Mouse (Mus musculus): Measurements from ENCODE around the gene Tex14. TPM values are rescaled to one million over a fixed set of nuclear protein-coding genes. Genes with fewer than 3 reads are reported as not detected.

The Tex14 gene
- polyA plus RNA-seq, 1 experiment: 0.08 TPM

- peaks cover 22% of the 10 kb centered on the region; the same call in 1 of the 2 replicates for H3K4me1 ChIP-seq (ENCODE audit: control insufficient read depth, insufficient read depth, low read length)
- H3K27ac ChIP-seq (ENCODE audit: insufficient read depth, low read depth, low read length): no peak overlapping the region
- peaks cover 3% of the 10 kb centered on the region for H3K36me3 ChIP-seq (ENCODE audit: control insufficient read depth, insufficient read depth, low read length)
- H3K4me3 ChIP-seq (ENCODE audit: insufficient read depth, low read depth, low read length): no peak overlapping the region
- no peaks in the 10 kb centered on the region for H3K27me3 ChIP-seq (replicated peaks; ENCODE audit: control insufficient read depth, insufficient read depth, low read length)
- no peak for TF ChIP-seq POLR2A (IDR thresholded peaks at IDR 0.05; ENCODE audit: low read depth, low read length)
- TF ChIP-seq CTCF (conservative IDR thresholded peaks at IDR 0.05; ENCODE audit: insufficient read depth, insufficient read length, low read depth, low read length): no peak
- 54% methylated on average over 2 of the region's 2 CpGs for WGBS
- no peak for DNase-seq
Observed at GRCm38 (mm10) chr11:87596492-87596891, 191.6 kb downstream of the Tex14 start.

- DNase-seq: no peak
Observed at GRCm38 (mm10) chr11:87597061-87597460, 192.2 kb downstream of the Tex14 start.

GRCm38 (mm10) chr11:87599395-87600089, 194.7 kb downstream of the Tex14 start:
- H3K4me1 ChIP-seq (ENCODE audit: control insufficient read depth, insufficient read depth, low read length): peaks cover 7% of the 10 kb centered on the region; the same call in 1 of the 2 replicates
- H3K36me3 ChIP-seq (ENCODE audit: control insufficient read depth, insufficient read depth, low read length): peaks cover 3% of the 10 kb centered on the region
- H3K27me3 ChIP-seq (replicated peaks; ENCODE audit: control insufficient read depth, insufficient read depth, low read length): no peaks in the 10 kb centered on the region
- 81% methylated on average over 13 of the region's 13 CpGs for WGBS
- H3K4me3 ChIP-seq (ENCODE audit: insufficient read depth, low read depth, low read length): no peak overlapping the region
- H3K27ac ChIP-seq (ENCODE audit: insufficient read depth, low read depth, low read length): no peak overlapping the region
- DNase-seq: peak; percentile 56
- TF ChIP-seq CTCF (conservative IDR thresholded peaks at IDR 0.05; ENCODE audit: insufficient read depth, insufficient read length, low read depth, low read length): no peak
- no peak for TF ChIP-seq POLR2A (IDR thresholded peaks at IDR 0.05; ENCODE audit: low read depth, low read length)

More at GRCm38 (mm10) chr11:87597061-87597460, 192.2 kb downstream of the Tex14 start:
- TF ChIP-seq CTCF (conservative IDR thresholded peaks at IDR 0.05; ENCODE audit: insufficient read depth, insufficient read length, low read depth, low read length) (no peak), POLR2A (IDR thresholded peaks at IDR 0.05; ENCODE audit: low read depth, low read length) (no peak)
- Histone ChIP-seq H3K27ac (ENCODE audit: insufficient read depth, low read depth, low read length) (no peak overlapping the region), H3K27me3 (replicated peaks; ENCODE audit: control insufficient read depth, insufficient read depth, low read length) (no peaks in the 10 kb centered on the region), H3K4me1 (ENCODE audit: control insufficient read depth, insufficient read depth, low read length) (peaks cover 22% of the 10 kb centered on the region; the same call in 1 of the 2 replicates), H3K36me3 (ENCODE audit: control insufficient read depth, insufficient read depth, low read length) (peaks cover 3% of the 10 kb centered on the region), H3K4me3 (ENCODE audit: insufficient read depth, low read depth, low read length) (no peak overlapping the region)

GRCm38 (mm10) chr11:87600322-87600853, 195.5 kb downstream of the Tex14 start:
- no peak for TF ChIP-seq POLR2A (IDR thresholded peaks at IDR 0.05; ENCODE audit: low read depth, low read length)
- TF ChIP-seq CTCF (conservative IDR thresholded peaks at IDR 0.05; ENCODE audit: insufficient read depth, insufficient read length, low read depth, low read length): no peak
- Histone ChIP-seq H3K4me3 (ENCODE audit: insufficient read depth, low read depth, low read length) (no peak overlapping the region), H3K36me3 (ENCODE audit: control insufficient read depth, insufficient read depth, low read length) (peaks cover 3% of the 10 kb centered on the region), H3K4me1 (ENCODE audit: control insufficient read depth, insufficient read depth, low read length) (peaks cover 5% of the 10 kb centered on the region; the same call in 1 of the 2 replicates), H3K27me3 (replicated peaks; ENCODE audit: control insufficient read depth, insufficient read depth, low read length) (no peaks in the 10 kb centered on the region), H3K27ac (ENCODE audit: insufficient read depth, low read depth, low read length) (no peak overlapping the region)
- no peak for DNase-seq
- 92% methylated on average over 10 of the region's 10 CpGs for WGBS

GRCm38 (mm10) chr11:87602234-87602633, 197.4 kb downstream of the Tex14 start:
- DNase-seq: no peak
- Histone ChIP-seq H3K36me3 (ENCODE audit: control insufficient read depth, insufficient read depth, low read length) (peaks cover 3% of the 10 kb centered on the region), H3K4me3 (ENCODE audit: insufficient read depth, low read depth, low read length) (no peak overlapping the region), H3K4me1 (ENCODE audit: control insufficient read depth, insufficient read depth, low read length) (no peaks in the 10 kb centered on the region), H3K27ac (ENCODE audit: insufficient read depth, low read depth, low read length) (no peak overlapping the region), H3K27me3 (replicated peaks; ENCODE audit: control insufficient read depth, insufficient read depth, low read length) (no peaks in the 10 kb centered on the region)
- WGBS: 96% methylated on average over 9 of the region's 9 CpGs
- TF ChIP-seq POLR2A (IDR thresholded peaks at IDR 0.05; ENCODE audit: low read depth, low read length) (no peak), CTCF (conservative IDR thresholded peaks at IDR 0.05; ENCODE audit: insufficient read depth, insufficient read length, low read depth, low read length) (no peak)

GRCm38 (mm10) chr11:87603571-87603970, 198.7 kb downstream of the Tex14 start:
- H3K4me3 ChIP-seq (ENCODE audit: insufficient read depth, low read depth, low read length): no peak overlapping the region
- H3K27ac ChIP-seq (ENCODE audit: insufficient read depth, low read depth, low read length): no peak overlapping the region
- no peak for DNase-seq
- H3K4me1 ChIP-seq (ENCODE audit: control insufficient read depth, insufficient read depth, low read length): no peaks in the 10 kb centered on the region
- no peaks in the 10 kb centered on the region for H3K27me3 ChIP-seq (replicated peaks; ENCODE audit: control insufficient read depth, insufficient read depth, low read length)
- WGBS: 94% methylated on average over 2 of the region's 2 CpGs
- TF ChIP-seq POLR2A (IDR thresholded peaks at IDR 0.05; ENCODE audit: low read depth, low read length) (no peak), CTCF (conservative IDR thresholded peaks at IDR 0.05; ENCODE audit: insufficient read depth, insufficient read length, low read depth, low read length) (no peak)
- peaks cover 4% of the 10 kb centered on the region for H3K36me3 ChIP-seq (ENCODE audit: control insufficient read depth, insufficient read depth, low read length)

Other genes starting within 250 kb of the Tex14 start
- gene Ppm1e, start 46.0 kb upstream of the Tex14 start, polyA plus RNA-seq (2012; rRNA removed): 0.62 and 0.70 TPM in 2 replicates
- gene Rad51c, start 111 bp upstream of the Tex14 start, polyA plus RNA-seq (2012; rRNA removed): 0.46 and 0.77 TPM in 2 replicates
- not detected in 2 replicates for gene Gm11492, start 161.6 kb downstream of the Tex14 start, polyA plus RNA-seq (2012; rRNA removed)
- gene Sept4, start 163.8 kb downstream of the Tex14 start, polyA plus RNA-seq (2012; rRNA removed): 36.6 and 43.1 TPM in 2 replicates
- 26.0 and 29.3 TPM in 2 replicates for gene Mtmr4, start 187.1 kb downstream of the Tex14 start, polyA plus RNA-seq (2012; rRNA removed)
- gene Hsf5, start 212.1 kb downstream of the Tex14 start, polyA plus RNA-seq (2012; rRNA removed): 0.05 and 0.12 TPM in 2 replicates